Mouse (Mus musculus) embryonic facial prominence, embryonic 14.5 days (tissue): ENCODE measurements around the gene Cdca4. TPM values are rescaled to one million over a fixed set of nuclear protein-coding genes. Genes with fewer than 3 reads are reported as not detected.
A peak's percentile ranks its signal among the peaks of the same experiment; 100 is the strongest.
"Not testable (repeated sequence)": the region's sequence is repeated elsewhere in the genome, so short reads cannot be mapped to it uniquely, and the experiment has no call there.

Source experiments
- ATAC-seq: fragments of 200-750 bp; cut with Nextera tagmentation; 2 replicates; pipeline ENCODE4 v1.8.0; 2017; ENCODE audit warnings: low read depth, moderate number of reproducible peaks, moderate TSS enrichment
- DNase-seq: peaks from one replicate; pipeline ENCODE4 v3.0.0-alpha.2; 2015; ENCODE audit warnings: low spot score
- H3K27ac ChIP-seq: fragments of 300-500 bp; sonication (generic); replicated peaks from 2 replicates; pipeline ENCODE4 v1.5.1; 2014; ENCODE audit warnings: low read depth, mild to moderate bottlenecking, low read length, moderate library complexity
- H3K27me3 ChIP-seq: fragments of 300-500 bp; sonication (generic); replicated peaks from 2 replicates; pipeline ENCODE4 v1.6.1; 2014; ENCODE audit warnings: low read length; ENCODE audit not compliant: control insufficient read depth, insufficient read depth
- H3K36me3 ChIP-seq: fragments of 300-500 bp; sonication (generic); 2 replicates; pipeline ENCODE4 v1.6.1; 2014; ENCODE audit warnings: low read length, mixed read lengths; ENCODE audit not compliant: control insufficient read depth, insufficient read depth
- H3K4me1 ChIP-seq: fragments of 300-500 bp; sonication (generic); 2 replicates; pipeline ENCODE4 v1.6.1; 2014; ENCODE audit warnings: antibody characterized with exemption, low read length; ENCODE audit not compliant: control insufficient read depth, insufficient read depth
- H3K4me2 ChIP-seq: fragments of 300-500 bp; sonication (generic); 2 replicates; pipeline ENCODE4 v1.6.1; 2014; ENCODE audit warnings: low read depth, mild to moderate bottlenecking, low read length, moderate library complexity, mixed read lengths
- H3K4me3 ChIP-seq: fragments of 300-500 bp; sonication (generic); 2 replicates; pipeline ENCODE4 v1.5.1; 2014; ENCODE audit warnings: low read depth, mild to moderate bottlenecking, low read length
- H3K9ac ChIP-seq: fragments of 300-500 bp; sonication (generic); 2 replicates; pipeline ENCODE4 v1.6.1; 2014; ENCODE audit warnings: low read depth, mild to moderate bottlenecking, low read length, moderate library complexity, mixed read lengths
- H3K9me3 ChIP-seq: fragments of 300-500 bp; sonication (generic); 2 replicates; pipeline ENCODE4 v1.6.1; 2016; ENCODE audit warnings: low read length; ENCODE audit not compliant: control insufficient read depth
- WGBS: fragments of 180-500 bp; shearing (Covaris S2); extraction: QIAGEN DNeasy Blood & Tissue Kit; methylation state at CpG from one replicate; pipeline ENCODE4 v1.1.7; 2014; 5-methylcytosine and 5-hydroxymethylcytosine counted together
- polyA plus RNA-seq: library from polyadenylated mRNA; unstranded; fragments of >200 nt; fragmentation: Nextera tagmentation; extraction: Ambion mirVana; gene quantifications from 2 replicates; pipeline ENCODE4 v1.2.1, GENCODE M21; 2014

The Cdca4 gene
- polyA plus RNA-seq, 1 experiment from 2014 or later = 86.2 TPM

DNA sequence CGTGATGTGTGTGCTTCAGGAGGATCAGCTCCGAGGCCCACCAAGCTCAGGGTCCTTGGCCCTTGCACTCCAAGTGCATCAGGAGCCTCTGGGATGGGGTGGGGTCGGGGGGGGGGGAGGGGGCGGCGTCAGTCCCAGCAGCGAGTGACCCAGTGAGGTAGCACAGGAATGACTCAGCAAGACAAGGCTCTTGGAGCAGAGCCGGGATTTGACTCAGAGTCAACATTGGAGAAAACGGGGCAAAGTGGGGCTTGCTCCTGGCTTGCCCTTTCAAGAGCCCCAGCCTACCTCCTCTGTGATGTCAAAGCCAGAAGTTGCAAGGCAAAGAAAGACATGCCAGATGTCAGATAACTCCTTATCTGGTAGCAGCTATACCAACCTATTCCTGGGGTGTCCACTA lies 21.9 kb upstream of the Cdca4 start:
- no peaks in the 10 kb centered on the region for H3K36me3 ChIP-seq
- H3K4me3 ChIP-seq = no peak overlapping the region
- no peaks in the 10 kb centered on the region for H3K27me3 ChIP-seq
- H3K9ac ChIP-seq = no peak overlapping the region
- no peak overlapping the region for H3K27ac ChIP-seq
- ATAC-seq = no peak
- no peaks in the 10 kb centered on the region for H3K4me1 ChIP-seq
- H3K4me2 ChIP-seq = no peak overlapping the region
- no peaks in the 10 kb centered on the region for H3K9me3 ChIP-seq
- DNase-seq = no peak
- WGBS = 37% methylated on average over 7 of the region's 8 CpGs

DNA sequence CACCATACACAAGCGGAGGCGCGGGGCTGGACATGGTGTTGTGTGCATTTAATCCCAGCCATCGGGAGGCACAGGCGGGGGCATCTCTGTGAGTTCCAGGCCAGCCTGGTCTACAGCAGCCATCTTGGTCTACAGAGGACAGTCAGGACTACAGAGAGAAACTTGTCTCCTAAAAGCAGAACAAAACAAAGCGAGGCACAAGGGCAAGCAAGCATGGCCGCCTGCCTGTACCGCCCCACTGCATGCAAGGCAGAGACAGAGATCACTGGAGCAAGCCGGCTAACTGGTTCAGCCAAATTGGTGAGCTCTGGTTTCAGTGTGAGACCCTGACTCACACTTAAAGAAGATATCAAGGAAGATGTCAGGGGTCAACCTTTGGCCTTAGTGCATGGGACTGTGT lies 21.1 kb upstream of the Cdca4 start:
- Histone ChIP-seq H3K9ac (no peak overlapping the region), H3K4me3 (no peak overlapping the region), H3K9me3 (no peaks in the 10 kb centered on the region), H3K4me2 (no peak overlapping the region), H3K27ac (no peak overlapping the region), H3K27me3 (no peaks in the 10 kb centered on the region), H3K36me3 (no peaks in the 10 kb centered on the region), H3K4me1 (no peaks in the 10 kb centered on the region)
- DNase-seq = no peak
- WGBS = 77% methylated on average over 9 of the region's 9 CpGs
- ATAC-seq = no peak

GRCm38 (mm10) chr12:112849235-112850022 lies 20.2 kb upstream of the Cdca4 start:
- DNase-seq = no peak
- Histone ChIP-seq H3K4me1 (no peaks in the 10 kb centered on the region), H3K4me3 (no peak overlapping the region), H3K9me3 (no peaks in the 10 kb centered on the region), H3K27ac (no peak overlapping the region), H3K36me3 (no peaks in the 10 kb centered on the region), H3K4me2 (no peak overlapping the region), H3K27me3 (no peaks in the 10 kb centered on the region), H3K9ac (no peak overlapping the region)
- no peak for ATAC-seq
- 73% methylated on average over 11 of the region's 11 CpGs for WGBS

DNA sequence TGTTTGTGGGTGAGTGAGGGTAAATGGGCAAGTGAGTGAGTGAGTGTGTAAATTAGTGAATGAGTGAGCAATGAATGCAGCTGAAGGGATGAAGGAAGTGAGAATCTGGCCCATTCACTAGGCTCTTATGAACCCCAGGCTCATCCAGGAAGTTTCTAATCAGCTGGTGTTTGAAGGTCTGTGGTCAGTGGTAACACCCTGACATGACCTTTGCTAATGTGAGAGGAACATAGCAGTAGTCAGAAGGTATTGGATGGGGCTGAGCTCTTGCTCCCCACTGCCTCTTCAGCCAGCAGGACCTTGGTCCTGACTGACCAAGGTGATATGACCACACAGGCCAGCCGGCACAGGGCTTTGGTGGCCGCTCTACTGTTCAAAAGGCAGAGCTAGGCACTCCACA lies 18.7 kb upstream of the Cdca4 start:
- no peaks in the 10 kb centered on the region for H3K4me1 ChIP-seq
- no peak for DNase-seq
- no peak for ATAC-seq
- H3K9me3 ChIP-seq = no peaks in the 10 kb centered on the region
- no peak overlapping the region for H3K27ac ChIP-seq
- H3K36me3 ChIP-seq = no peaks in the 10 kb centered on the region
- 95% methylated on average over 2 of the region's 2 CpGs for WGBS
- H3K27me3 ChIP-seq = no peaks in the 10 kb centered on the region
- H3K4me2 ChIP-seq = no peak overlapping the region
- no peak overlapping the region for H3K9ac ChIP-seq
- no peak overlapping the region for H3K4me3 ChIP-seq

DNA sequence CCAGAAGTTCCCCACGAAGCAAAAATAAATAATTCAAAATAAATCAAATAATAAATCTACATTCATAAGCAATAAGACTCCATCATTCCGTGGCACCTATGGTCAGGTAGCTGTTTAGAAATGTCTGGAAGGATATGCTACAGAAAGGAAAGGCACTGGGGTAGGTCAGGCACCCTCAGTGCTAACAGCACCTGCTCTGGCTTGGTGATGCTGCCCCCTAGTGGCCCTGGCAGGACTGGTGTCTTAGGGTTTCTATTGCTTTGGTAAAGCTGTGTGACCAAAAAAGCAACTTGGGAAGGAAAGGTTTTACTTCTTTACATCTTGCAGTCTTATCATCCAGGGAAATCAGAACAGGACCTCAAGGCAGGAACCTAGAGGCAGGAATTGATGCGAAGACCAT lies 14.6 kb upstream of the Cdca4 start:
- H3K9me3 ChIP-seq = no peaks in the 10 kb centered on the region
- no peak overlapping the region for H3K27ac ChIP-seq
- DNase-seq = peak; percentile 82
- no peak overlapping the region for H3K9ac ChIP-seq
- no peaks in the 10 kb centered on the region for H3K36me3 ChIP-seq
- no peak overlapping the region for H3K4me3 ChIP-seq
- no peaks in the 10 kb centered on the region for H3K4me1 ChIP-seq
- no peak overlapping the region for H3K4me2 ChIP-seq
- 20% methylated on average over 3 of the region's 3 CpGs for WGBS
- ATAC-seq = peak; percentile 85; the same call in 1 of the 2 replicates
- no peaks in the 10 kb centered on the region for H3K27me3 ChIP-seq

DNA sequence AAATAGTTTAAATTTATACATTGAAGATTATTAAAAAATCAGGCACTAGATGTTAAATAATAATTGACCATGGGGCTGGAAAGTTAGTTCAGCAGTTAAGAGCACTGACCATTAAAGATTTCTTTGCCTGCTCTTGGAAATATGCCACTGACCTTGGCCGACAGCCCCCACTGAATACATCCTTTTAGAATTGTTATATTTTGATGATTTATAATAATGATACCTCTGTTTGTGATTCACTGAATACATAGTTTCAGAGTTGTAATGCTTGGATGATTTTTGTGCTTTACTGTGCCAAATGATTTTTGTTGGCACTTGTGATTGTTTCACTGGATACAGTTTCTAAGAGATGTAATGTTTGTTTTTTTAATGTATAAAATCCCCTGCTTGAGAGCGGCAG lies 12.9 kb upstream of the Cdca4 start:
- H3K9me3 ChIP-seq, H3K9ac ChIP-seq, H3K36me3 ChIP-seq, H3K27me3 ChIP-seq, H3K4me1 ChIP-seq, H3K27ac ChIP-seq, H3K4me3 ChIP-seq, DNase-seq, H3K4me2 ChIP-seq, ATAC-seq: not testable (repeated sequence)
- WGBS = 56% methylated on average over 2 of the region's 2 CpGs

DNA sequence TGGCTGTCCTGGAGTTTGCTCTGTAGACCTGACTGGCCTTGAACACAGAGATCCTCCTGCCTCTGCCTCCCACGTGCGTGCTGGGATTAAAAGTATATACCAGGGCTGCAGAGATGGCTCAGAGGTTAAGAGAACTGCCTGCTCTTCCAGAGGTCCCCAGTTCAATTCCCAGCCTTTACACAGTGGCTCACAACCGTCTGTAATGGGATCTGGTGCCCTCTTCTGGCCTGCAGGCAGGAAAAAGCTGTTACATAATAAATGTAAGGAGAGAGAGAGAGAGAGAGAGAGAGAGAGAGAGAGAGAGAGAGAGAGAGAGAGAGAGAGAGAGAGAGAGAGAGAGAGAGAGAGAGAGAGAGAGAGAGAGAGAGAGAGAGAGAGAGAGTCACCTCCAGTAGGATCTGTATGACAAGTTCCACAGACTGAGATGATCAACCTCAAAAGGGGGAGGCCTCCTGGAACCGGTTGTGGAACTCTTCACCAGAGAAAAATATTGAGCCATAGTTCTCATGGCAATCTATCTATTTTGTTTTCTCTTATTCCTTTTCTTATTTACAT lies 12.2 kb upstream of the Cdca4 start:
- not testable (repeated sequence) for H3K4me1 ChIP-seq, H3K27ac ChIP-seq, H3K27me3 ChIP-seq, DNase-seq, H3K4me2 ChIP-seq, H3K9me3 ChIP-seq, H3K4me3 ChIP-seq, H3K36me3 ChIP-seq, ATAC-seq, H3K9ac ChIP-seq
- 67% methylated on average over 4 of the region's 4 CpGs for WGBS

DNA sequence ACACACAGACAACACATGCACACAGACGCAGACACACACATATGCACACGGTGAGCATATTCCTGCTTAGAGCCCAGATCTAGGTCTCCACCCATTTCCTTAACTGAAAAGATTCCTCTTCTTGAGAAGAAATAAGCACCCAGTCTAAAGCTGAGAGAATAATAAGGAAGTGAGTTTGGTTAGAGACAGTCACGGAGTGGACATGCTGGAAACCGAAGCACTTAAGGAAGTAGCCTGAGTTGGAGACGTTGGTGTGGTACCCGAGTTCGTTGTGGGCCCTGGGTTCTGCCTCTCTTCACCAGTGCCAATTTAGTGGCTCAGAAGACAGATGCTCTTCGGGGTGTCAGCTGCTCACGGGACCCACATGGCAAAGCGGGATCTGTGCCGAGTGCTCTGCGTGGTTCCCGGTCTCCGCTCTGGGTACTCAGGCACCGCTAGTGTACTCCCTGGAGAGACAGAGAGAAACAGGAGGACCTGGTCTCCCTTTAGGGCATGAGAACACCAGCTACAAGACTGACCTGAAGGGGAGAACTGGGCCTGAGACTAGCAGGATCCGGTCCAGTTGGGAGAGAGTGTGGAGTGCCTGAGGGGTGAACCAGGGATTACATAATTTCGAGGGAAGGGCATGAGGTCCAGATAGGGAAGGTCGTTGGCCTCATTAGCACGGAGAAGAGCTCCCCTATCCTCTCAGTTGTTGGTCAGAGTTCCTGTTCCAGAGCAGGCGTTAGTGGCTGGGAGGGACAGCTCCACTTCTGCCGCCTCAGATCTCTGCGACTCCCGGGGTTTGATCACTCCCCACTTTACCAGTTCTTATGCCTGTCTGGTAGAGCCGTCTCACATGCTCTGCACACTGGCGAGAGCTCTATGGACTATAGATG lies 11.2 kb upstream of the Cdca4 start:
- Histone ChIP-seq H3K4me3 (no peak overlapping the region), H3K4me2 (no peak overlapping the region), H3K36me3 (no peaks in the 10 kb centered on the region), H3K27me3 (no peaks in the 10 kb centered on the region), H3K27ac (no peak overlapping the region), H3K4me1 (no peaks in the 10 kb centered on the region), H3K9me3 (no peaks in the 10 kb centered on the region), H3K9ac (no peak overlapping the region)
- no peak for ATAC-seq
- DNase-seq = no peak
- 76% methylated on average over 25 of the region's 25 CpGs for WGBS
